In genomic region chr10:121189139-121189538, GRCm38 (mm10) we compare ENCODE assay signal across 26 mouse cellular contexts.
DNase-seq lines count a peak whose midpoint lies in the region; ATAC-seq and TF ChIP-seq lines count a peak whose summit lies in the region.
"Had no signal": no experiment of that assay in that cellular context is flagged by ENCODE, and none has a peak within 500 bp of the region (broad histone marks: within the 10 kb centered on the region; RNA-seq: fewer than 3 reads in every experiment).

No protein-coding gene starts in this region.

- H3K36me3 ChIP-seq in thymus, adult 2 months (ENCODE audit: control insufficient read depth, insufficient read depth, low read length): no peaks in the 10 kb centered on the region
- H3K36me3 ChIP-seq: embryonic facial prominence, embryonic 12.5 days; heart, embryonic 12.5 days; limb, embryonic 13.5 days; liver, embryonic 12.5 days; stomach, embryonic 15.5 days had no signal

- 10% methylated on average over 7 of the region's 7 CpGs for WGBS in thymus, adult 2 months

- TF ChIP-seq CTCF in thymus, adult 2 months (IDR thresholded peaks at IDR 0.05; ENCODE audit: borderline replicate concordance, control insufficient read depth, extremely low read depth, insufficient read depth, low read length, poor library complexity): no peak

- ATAC-seq in granulocyte monocyte progenitor cell, adult 5-6 weeks (replicated peaks; ENCODE audit: poor library complexity, severe bottlenecking): peak; percentile 25; the same call in 1 of the 2 replicates
- no peak for ATAC-seq in monocyte, adult 5-6 weeks (replicated peaks; ENCODE audit: insufficient number of reproducible peaks, low FRiP score, low TSS enrichment, poor library complexity, severe bottlenecking)
- ATAC-seq: forebrain, embryonic 14.5 days; hindbrain, postnatal 0 days; liver, embryonic 12.5 days had no signal

- H3K4me1 ChIP-seq in thymus, adult 2 months (replicated peaks; ENCODE audit: control insufficient read depth, insufficient read depth, low read length): no peaks in the 10 kb centered on the region
- H3K4me1 ChIP-seq: embryonic facial prominence, embryonic 12.5 days; heart, embryonic 12.5 days; limb, embryonic 13.5 days; liver, embryonic 12.5 days; stomach, embryonic 15.5 days had no signal

- no peak overlapping the region for H3K4me3 ChIP-seq in thymus, adult 2 months (ENCODE audit: control insufficient read depth, insufficient read depth, low read length)
- H3K4me3 ChIP-seq: embryonic facial prominence, embryonic 12.5 days; heart, embryonic 12.5 days; limb, embryonic 13.5 days; liver, embryonic 12.5 days; megakaryocyte, embryonic 14.5 days; stomach, embryonic 15.5 days had no signal

- DNase-seq in thymus, adult 2 months: peak; percentile 5
- no peak for DNase-seq in thymus, postnatal 10 days (ENCODE audit: low spot score in 2 of 2)
- DNase-seq in CD4-positive, CD25-positive, alpha-beta regulatory T cell, adult 2 months (ENCODE audit: low read depth, low spot score): peak; percentile 43
- DNase-seq in naive thymus-derived CD4-positive, alpha-beta T cell, adult 2 months (ENCODE audit: low read depth): peak; percentile 61
- DNase-seq in urinary bladder, postnatal 14 days (ENCODE audit: low spot score): no peak
- DNase-seq: adrenal gland, adult 2 months; cerebellum, adult 11-12 months; cerebellum, postnatal 10 days; gastrocnemius, postnatal 14 days; heart, adult 18-20 months; heart, postnatal 10 days; kidney, adult 18-20 months; layer of hippocampus, adult 9-11 months; lung, adult 2 months; lung, postnatal 14 days; right cerebral cortex, postnatal 4 days had no signal

- no peak overlapping the region for H3K27ac ChIP-seq in thymus, adult 2 months (ENCODE audit: control insufficient read depth, insufficient read depth, low read length)
- H3K27ac ChIP-seq: embryonic facial prominence, embryonic 12.5 days; hindbrain, postnatal 0 days; limb, embryonic 13.5 days; liver, embryonic 12.5 days; stomach, embryonic 15.5 days had no signal

- TF ChIP-seq POLR2A in thymus, adult 2 months (IDR thresholded peaks at IDR 0.05; ENCODE audit: control insufficient read depth, extremely low read depth, insufficient read depth, low read length, poor library complexity): no peak

- no peaks in the 10 kb centered on the region for H3K27me3 ChIP-seq in thymus, adult 2 months (ENCODE audit: control insufficient read depth, insufficient read depth, low read length)
- H3K27me3 ChIP-seq: embryonic facial prominence, embryonic 12.5 days; heart, embryonic 12.5 days; limb, embryonic 13.5 days; liver, embryonic 12.5 days; megakaryocyte, embryonic 14.5 days; stomach, embryonic 15.5 days had no signal

Comparison
In these comparisons a context has a peak if more than half of its experiments do, and no peak if none do; other contexts are left out.
1. DNase-seq: peak in thymus, adult 2 months (single experiment), CD4-positive, CD25-positive, alpha-beta regulatory T cell, adult 2 months (single experiment) and naive thymus-derived CD4-positive, alpha-beta T cell, adult 2 months (single experiment); none in thymus, postnatal 10 days (0 of 2) and urinary bladder, postnatal 14 days (single experiment).